Mouse (Mus musculus) midbrain, embryonic 10.5 days (tissue): ENCODE data around the gene Gsdmc4. TPM values are rescaled to one million over a fixed set of nuclear protein-coding genes. Genes with fewer than 3 reads are reported as not detected.
A peak's percentile ranks its signal among the peaks of the same experiment; 100 is the strongest.
"Not testable (repeated sequence)": the region's sequence is repeated elsewhere in the genome, so short reads cannot be mapped to it uniquely, and the experiment has no call there.

Experiments used
- DNase-seq: peaks from one replicate; pipeline ENCODE4 v3.0.0-alpha.2; 2017; ENCODE audit warnings: low spot score
- H3K27ac ChIP-seq: fragments of 300-500 bp; sonication (generic); replicated peaks from 2 replicates; pipeline ENCODE4 v1.5.1; 2016; ENCODE audit warnings: mild to moderate bottlenecking
- H3K27me3 ChIP-seq: fragments of 300-500 bp; sonication (generic); 2 replicates; pipeline ENCODE4 v1.6.1; 2016; ENCODE audit warnings: low read depth, mild to moderate bottlenecking; ENCODE audit not compliant: poor library complexity, severe bottlenecking
- H3K36me3 ChIP-seq: fragments of 300-500 bp; sonication (generic); 2 replicates; pipeline ENCODE4 v1.6.1; 2016; ENCODE audit warnings: mild to moderate bottlenecking, moderate library complexity
- H3K4me1 ChIP-seq: fragments of 300-500 bp; sonication (generic); 2 replicates; pipeline ENCODE4 v1.6.1; 2016
- H3K4me3 ChIP-seq: fragments of 300-500 bp; sonication (generic); 2 replicates; pipeline ENCODE4 v1.5.1; 2016; ENCODE audit warnings: mild to moderate bottlenecking, moderate library complexity
- H3K9me3 ChIP-seq: fragments of 300-500 bp; sonication (generic); replicated peaks from 2 replicates; pipeline ENCODE4 v1.6.1; 2016; ENCODE audit warnings: mild to moderate bottlenecking
- WGBS: fragments of 180-500 bp; shearing (Covaris S2); methylation state at CpG from one replicate; pipeline ENCODE4 v1.1.7; 2016; 5-methylcytosine and 5-hydroxymethylcytosine counted together
- polyA plus RNA-seq: library from polyadenylated mRNA; unstranded; fragments of >200 nt; fragmentation: Nextera tagmentation; extraction: Ambion mirVana; gene quantifications from 2 replicates; pipeline ENCODE4 v1.2.1, GENCODE M21; 2016

Gsdmc4 gene
- polyA plus RNA-seq, 1 experiment from 2014 or later: not detected

GRCm38 (mm10) chr15:63909896-63910295 is 2.2 kb downstream of the Gsdmc4 start:
- not testable (repeated sequence) for H3K27ac ChIP-seq, H3K27me3 ChIP-seq, DNase-seq, H3K4me1 ChIP-seq, H3K9me3 ChIP-seq, H3K4me3 ChIP-seq, H3K36me3 ChIP-seq

DNA sequence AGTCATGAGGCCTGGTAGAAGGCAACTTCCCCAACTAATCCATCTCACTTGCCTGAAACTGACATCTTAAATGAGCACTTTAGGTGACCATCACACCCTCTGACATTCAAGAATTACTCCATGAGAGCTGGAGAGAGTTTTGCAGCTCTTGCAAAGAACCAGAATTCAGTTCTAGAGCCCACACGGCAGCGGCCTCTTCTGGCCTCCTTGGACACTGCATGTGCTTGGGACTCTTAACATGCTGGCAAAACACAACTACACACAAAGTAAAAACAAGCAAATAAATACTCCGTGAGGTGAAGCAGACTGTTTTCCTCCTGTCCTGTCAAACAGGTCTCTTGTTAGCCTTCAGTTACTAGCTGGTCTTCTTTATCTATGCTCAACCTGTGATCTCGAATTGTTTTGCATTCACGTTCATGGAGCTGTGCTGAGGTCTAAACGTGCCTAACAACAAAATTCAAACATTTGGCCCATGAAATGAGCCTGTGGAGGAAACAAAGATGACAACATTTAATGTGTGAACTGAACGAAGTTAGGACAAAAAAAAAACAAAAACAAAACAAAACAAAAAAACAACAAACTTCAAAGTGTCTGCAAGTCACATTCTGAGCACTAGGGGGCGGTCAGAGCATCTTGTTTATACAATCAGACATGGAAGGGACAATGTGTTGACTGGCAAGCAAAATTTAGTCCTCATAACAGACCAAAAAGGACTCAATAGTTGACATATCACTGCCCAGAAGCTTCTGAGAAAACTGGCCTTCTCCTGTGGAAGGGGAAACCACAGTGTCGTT is 16.3 kb downstream of the Gsdmc4 start:
- not testable (repeated sequence) for H3K27me3 ChIP-seq, H3K4me3 ChIP-seq, H3K27ac ChIP-seq, H3K36me3 ChIP-seq, H3K9me3 ChIP-seq, H3K4me1 ChIP-seq
- WGBS: 38% methylated on average over 9 of the region's 9 CpGs
- DNase-seq: peak; percentile 21

DNA sequence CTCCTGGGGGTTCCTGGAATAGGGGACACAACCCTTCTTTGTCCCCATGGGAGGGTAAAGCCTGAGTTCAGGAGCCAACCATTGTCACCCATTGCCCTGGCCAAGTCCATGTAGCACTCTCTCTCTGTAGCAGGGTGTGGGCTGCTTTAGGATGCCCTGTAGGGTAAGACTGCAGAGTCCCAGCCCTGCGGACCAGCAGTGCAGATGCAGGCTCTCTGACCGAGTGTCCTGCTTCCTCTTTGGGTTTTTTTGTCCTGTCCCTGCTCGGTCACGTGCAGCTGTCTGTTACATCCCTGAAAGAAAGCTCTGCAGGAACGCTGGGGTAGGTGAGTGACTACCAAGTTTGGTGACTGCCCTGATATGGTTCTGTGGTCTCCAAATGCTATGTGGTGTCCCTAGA is 23.7 kb downstream of the Gsdmc4 start:
- H3K4me3 ChIP-seq, DNase-seq, H3K27ac ChIP-seq, H3K9me3 ChIP-seq, H3K27me3 ChIP-seq, H3K4me1 ChIP-seq, H3K36me3 ChIP-seq: not testable (repeated sequence)
- 86% methylated on average over 5 of the region's 5 CpGs for WGBS

DNA sequence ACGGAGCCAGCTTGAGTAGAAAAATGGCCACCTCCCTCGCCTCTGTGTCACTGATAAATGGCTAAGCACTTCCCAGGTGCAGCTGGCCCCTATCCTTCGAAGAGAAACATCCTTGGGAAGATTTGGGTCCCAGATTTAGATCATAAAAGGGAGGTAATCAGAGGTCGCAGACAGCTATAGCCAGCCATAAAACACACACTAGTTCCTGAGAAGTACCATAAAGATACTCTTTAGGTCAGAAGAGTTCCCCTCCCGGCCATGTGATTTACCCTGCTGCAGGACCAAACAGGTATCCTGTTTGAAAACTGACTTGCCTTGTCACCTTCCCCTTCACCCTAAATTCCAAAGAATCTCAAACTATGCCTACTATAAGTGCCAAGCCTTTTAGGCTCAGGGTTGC is 24.1 kb downstream of the Gsdmc4 start:
- H3K36me3 ChIP-seq, DNase-seq: not testable (repeated sequence)

GRCm38 (mm10) chr15:63878458-63878857 is 33.6 kb downstream of the Gsdmc4 start, which contains the start of gene Gsdmc3:
Gene Gsdmc3 (minus strand): TSS chr15:63878558.
- not testable (repeated sequence) for H3K9me3 ChIP-seq, H3K36me3 ChIP-seq, H3K4me1 ChIP-seq, DNase-seq, H3K27me3 ChIP-seq, H3K27ac ChIP-seq, H3K4me3 ChIP-seq
- 87% methylated on average over 1 of the region's 3 CpGs for WGBS

More for the DNA sequence above, 24.1 kb downstream of the Gsdmc4 start:
- H3K4me1 ChIP-seq, H3K4me3 ChIP-seq, H3K9me3 ChIP-seq, H3K27ac ChIP-seq, H3K27me3 ChIP-seq: not testable (repeated sequence)
- no CpG with 5 or more reads among the region's 5 CpGs for WGBS

DNA sequence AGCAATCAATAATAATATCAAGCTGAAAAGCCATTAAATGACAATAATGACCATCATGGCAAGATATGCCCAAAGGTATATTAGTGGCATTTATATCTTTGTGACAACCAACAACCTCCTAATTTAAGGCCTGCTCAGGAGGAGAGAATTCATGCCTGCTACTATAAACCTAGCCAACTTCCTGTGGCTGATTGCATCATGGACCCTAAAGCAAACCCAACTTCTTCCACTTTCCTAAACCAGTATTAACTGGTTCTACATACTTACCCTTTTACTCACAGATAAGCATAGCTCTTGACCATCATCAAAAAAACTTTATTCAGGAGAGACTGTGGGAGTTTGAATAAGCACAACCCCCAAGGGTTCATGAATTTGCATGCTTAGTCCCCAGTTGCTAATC is 35.9 kb downstream of the Gsdmc4 start:
- not testable (repeated sequence) for H3K27me3 ChIP-seq, H3K4me3 ChIP-seq, H3K27ac ChIP-seq, H3K4me1 ChIP-seq, H3K9me3 ChIP-seq, H3K36me3 ChIP-seq, DNase-seq

DNA sequence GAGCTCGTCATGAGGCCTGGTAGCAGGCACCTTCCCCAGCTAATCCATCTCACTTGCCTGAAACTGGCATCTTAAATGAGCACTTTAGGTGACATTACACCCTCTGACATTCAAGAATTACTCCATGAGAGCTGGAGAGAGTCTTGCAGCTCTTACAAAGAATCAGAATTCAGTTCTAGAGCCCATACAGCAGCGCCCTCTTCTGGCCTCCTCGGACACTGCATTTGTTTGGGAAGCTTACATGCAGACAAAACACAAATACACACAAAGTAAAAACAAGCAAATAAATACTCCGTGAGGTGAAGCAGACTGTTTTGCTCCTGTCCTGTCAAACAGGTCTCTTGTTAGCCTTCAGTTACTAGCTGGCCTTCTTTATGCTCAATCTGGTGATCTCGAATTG is 50.1 kb downstream of the Gsdmc4 start:
- not testable (repeated sequence) for H3K27me3 ChIP-seq, H3K4me1 ChIP-seq, H3K36me3 ChIP-seq, H3K27ac ChIP-seq, H3K9me3 ChIP-seq, H3K4me3 ChIP-seq
- peak; percentile 35 for DNase-seq
- 49% methylated on average over 5 of the region's 5 CpGs for WGBS

Other genes starting within 250 kb of the Gsdmc4 start
- gene Gsdmc2, start 67.1 kb downstream of the Gsdmc4 start, polyA plus RNA-seq: not detected in 2 replicates
- not detected in 2 replicates for gene Gsdmc3, start 33.7 kb downstream of the Gsdmc4 start, polyA plus RNA-seq
- 76.0 and 79.8 TPM in 2 replicates for gene Fam49b, start 148.2 kb upstream of the Gsdmc4 start, polyA plus RNA-seq